Mouse (Mus musculus) CD8-positive naive resting alpha-beta T cell, adult 2 months (primary cell): Measurements from ENCODE around the gene Selp.

ENCODE experiments used
- DNase-seq, 2 experiments: peaks; one replicate each; pipeline ENCODE4 v3.0.0; 2022; ENCODE audit warnings: low read depth in 2 of 2, low spot score in 2 of 2

The Selp gene

GRCm38 (mm10) chr1:164117869-164118268, 2.8 kb downstream of the Selp start:
- DNase-seq, result no peak

GRCm38 (mm10) chr1:164119892-164120776, 5.1 kb downstream of the Selp start:
- no peak for DNase-seq

- no peak for DNase-seq
Observed at GRCm38 (mm10) chr1:164120777-164121158, 5.7 kb downstream of the Selp start.

GRCm38 (mm10) chr1:164123836-164124235, 8.8 kb downstream of the Selp start:
- no peak for DNase-seq

GRCm38 (mm10) chr1:164130013-164130412, 14.9 kb downstream of the Selp start:
- DNase-seq, result no peak

GRCm38 (mm10) chr1:164132609-164133008, 17.5 kb downstream of the Selp start:
- no peak for DNase-seq

- no peak for DNase-seq
Observed at GRCm38 (mm10) chr1:164134101-164134500, 19.0 kb downstream of the Selp start.

GRCm38 (mm10) chr1:164135360-164135759, 20.3 kb downstream of the Selp start:
- peak; percentile 66 to 70 for DNase-seq

GRCm38 (mm10) chr1:164135960-164136359, 20.9 kb downstream of the Selp start:
- peak; percentile 80 to 81 for DNase-seq

- DNase-seq, result peak in 1 of 2 experiments; percentile 17
Observed at GRCm38 (mm10) chr1:164136636-164137035, 21.6 kb downstream of the Selp start.

GRCm38 (mm10) chr1:164138365-164139130, 23.5 kb downstream of the Selp start:
- DNase-seq, result peak; percentile 86 to 91

GRCm38 (mm10) chr1:164139464-164139863, 24.4 kb downstream of the Selp start:
- no peak for DNase-seq

GRCm38 (mm10) chr1:164149083-164149482, 34.0 kb downstream of the Selp start:
- DNase-seq, result peak in 1 of 2 experiments; percentile 55

GRCm38 (mm10) chr1:164151387-164152088, 36.5 kb downstream of the Selp start, which contains the start of gene F5:
Gene F5, plus strand, starts transcription at chr1:164151838.
- no peak for DNase-seq

GRCm38 (mm10) chr1:164152836-164153235, 37.8 kb downstream of the Selp start:
- no peak for DNase-seq

- no peak for DNase-seq
Observed at GRCm38 (mm10) chr1:164154983-164155382, 39.9 kb downstream of the Selp start.

GRCm38 (mm10) chr1:164158571-164158970, 43.5 kb downstream of the Selp start:
- no peak for DNase-seq

- no peak for DNase-seq
Observed at GRCm38 (mm10) chr1:164159781-164160180, 44.7 kb downstream of the Selp start.

GRCm38 (mm10) chr1:164162745-164163144, 47.7 kb downstream of the Selp start:
- no peak for DNase-seq

- no peak for DNase-seq
Observed at GRCm38 (mm10) chr1:164168818-164169217, 53.8 kb downstream of the Selp start.

GRCm38 (mm10) chr1:164170434-164170833, 55.4 kb downstream of the Selp start:
- no peak for DNase-seq
